Mouse (Mus musculus) left cerebral cortex, postnatal 10 days (tissue): ENCODE measurements around the gene Zfp68. TPM values are rescaled to one million over a fixed set of nuclear protein-coding genes. Genes with fewer than 3 reads are reported as not detected.
"Not testable (repeated sequence)": the region's sequence is repeated elsewhere in the genome, so short reads cannot be mapped to it uniquely, and the experiment has no call there.

Source experiments
- DNase-seq, 2 experiments: peaks; one replicate each; pipeline ENCODE4 v3.0.0; 2021 to 2022; ENCODE audit warnings: low spot score in 2 of 2, mixed read lengths in 1 of 2; ENCODE audit errors: extremely low spot score in 1 of 2
- intact Hi-C: fragments of 180-260 bp; cut with DNase I; formaldehyde crosslinking; loops from one replicate; pipeline ENCODE4 v1.15.1; 2025
- total RNA-seq, 2 experiments: library from RNA; stranded (reverse); gene quantifications; 2 replicates each; pipeline ENCODE4 v1.2.3; 2021

The Zfp68 gene
- 10 to 100 TPM; 27.0 to 27.2 TPM for total RNA-seq

DNA sequence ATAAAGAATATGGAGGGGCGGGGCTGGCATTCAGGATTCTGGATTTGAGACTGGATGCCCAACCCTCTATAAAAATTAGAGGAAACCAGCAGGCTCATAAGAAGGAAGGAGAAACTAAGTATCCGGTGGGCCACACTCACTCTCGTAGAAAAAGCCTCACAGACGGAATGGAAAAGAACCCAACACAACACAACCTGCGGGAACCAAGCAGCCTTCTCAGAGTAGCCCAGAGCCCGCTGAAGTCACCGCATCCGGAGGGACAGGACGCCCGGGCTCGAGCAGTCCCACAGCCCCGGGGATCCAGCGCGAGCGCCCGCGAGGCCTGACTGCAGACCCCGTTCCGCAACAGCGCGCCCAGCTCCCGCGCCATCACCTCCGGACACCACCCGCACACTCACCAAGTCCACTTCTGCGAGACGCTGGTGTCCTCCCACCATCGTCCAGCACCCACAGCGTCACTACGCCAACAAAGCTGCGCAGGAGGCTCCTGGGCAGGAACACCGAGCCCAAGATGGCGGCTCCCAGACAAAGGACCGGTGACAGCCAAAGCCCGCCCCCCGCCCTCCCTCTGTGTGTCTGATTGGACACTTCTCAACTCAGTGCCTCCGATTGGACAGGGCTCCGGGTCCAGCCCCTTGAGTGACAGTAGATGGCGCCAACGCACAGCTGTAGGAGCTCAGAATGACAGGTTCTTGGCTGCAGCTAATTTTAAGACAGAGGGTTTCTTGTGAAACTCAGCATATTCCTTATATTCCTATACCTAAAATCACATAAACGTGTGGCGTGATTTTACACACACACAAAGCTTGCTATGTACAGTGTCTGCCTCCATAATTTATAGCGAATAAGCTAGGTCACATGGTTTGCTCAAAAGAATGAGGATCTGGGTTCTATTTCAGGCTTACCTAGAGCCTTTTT is at the start of gene Zfp68:
TSS of gene Zfp68 (minus strand) at position 551 of the 918 bp plus-strand sequence.
- intact Hi-C loops, result no loop called here
- peak; percentile 96 for DNase-seq

DNA sequence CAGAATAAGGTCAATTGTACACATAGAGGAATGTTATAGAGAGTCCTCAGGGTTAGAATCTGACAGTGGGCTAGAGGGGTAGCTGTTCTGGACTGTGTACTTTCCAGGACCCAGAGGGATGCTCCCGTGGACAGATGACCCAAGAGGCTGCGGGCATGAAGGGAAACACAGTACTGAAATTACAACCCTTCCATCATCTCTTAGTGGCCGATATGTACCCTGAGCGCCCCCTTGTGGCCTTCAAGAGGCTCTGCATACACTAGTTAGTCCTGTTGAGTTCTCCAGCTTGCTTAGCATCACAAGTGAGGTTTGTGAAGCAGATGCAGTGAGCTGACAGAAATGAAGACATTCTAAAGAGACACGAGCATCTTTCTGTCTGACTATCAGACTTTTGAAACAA is 39.4 kb upstream of the Zfp68 start:
- intact Hi-C loops, result no loop called here
- DNase-seq, result peak; percentile 26 to 35

DNA sequence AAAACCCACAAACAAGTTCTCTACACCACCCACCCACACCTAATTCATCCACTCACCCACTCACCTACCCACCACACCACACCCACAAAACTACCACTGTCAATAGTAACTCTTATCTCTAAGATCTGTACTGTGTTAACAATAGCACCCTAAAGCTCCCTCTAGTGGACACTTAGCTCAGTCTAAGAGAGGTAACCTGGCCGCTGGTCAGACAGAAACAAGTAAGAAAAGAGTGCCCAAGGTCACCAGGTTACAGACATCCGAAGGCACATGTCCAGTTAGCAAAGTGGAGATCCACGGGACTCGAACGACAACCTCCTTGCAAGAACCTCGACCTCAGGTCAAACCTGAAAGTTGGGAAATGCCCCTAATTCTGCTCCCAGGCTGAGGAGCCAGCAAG is 38.3 kb upstream of the Zfp68 start:
- intact Hi-C loops, result no loop called here
- DNase-seq, result peak; percentile 22 to 24

DNA sequence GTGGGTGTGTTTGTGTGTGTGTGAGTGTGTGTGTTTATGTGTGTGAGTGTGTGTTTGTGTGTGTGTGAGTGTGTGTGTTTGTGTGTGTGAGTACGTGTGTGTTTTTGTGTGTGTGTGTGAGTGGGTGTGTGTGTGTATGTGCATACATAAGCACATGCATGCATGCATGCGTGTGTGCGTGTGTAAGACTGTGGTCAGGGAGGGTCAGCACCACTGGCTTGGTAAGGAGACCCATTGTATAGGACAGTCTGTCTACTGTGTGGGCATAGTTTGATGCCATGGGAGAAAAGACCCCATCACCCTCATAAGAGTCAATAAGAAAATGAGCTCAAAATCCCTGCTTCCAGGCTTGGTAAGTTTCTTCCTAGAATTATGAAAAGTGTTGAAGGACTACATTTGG is 37.8 kb upstream of the Zfp68 start:
- intact Hi-C loops, result no loop called here
- DNase-seq, result no peak

DNA sequence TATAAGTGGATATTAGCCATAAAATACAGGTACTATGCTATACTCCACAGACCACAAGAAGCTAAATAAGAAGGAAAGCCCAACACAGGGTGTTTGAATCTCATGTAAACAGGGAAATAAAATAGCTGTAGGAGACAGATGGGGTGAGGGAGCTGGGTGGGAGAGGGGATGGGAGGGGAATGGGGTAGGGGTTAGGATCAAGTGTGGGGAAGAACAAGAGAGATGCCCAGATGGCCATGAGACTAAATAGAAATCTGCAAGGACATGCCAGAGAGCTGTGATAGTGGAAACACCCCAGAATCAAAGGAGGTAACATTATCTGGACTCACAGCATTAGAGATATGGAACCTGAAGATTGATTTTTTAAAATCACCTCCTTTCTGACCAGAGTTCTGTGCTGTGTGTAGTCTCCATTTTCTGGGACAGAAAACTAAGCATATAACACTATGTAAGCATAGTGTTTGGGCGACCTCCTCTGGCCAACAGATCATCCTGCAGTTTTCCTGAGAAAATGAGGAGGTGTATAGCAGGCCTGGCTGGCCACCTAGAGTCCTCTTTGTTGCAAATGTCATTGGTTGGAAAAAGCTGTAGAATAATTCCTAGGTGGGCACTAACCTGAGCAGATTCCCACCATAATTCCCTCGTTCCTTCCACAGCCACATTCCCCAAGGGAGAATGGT is 37.1 kb upstream of the Zfp68 start:
- DNase-seq, result peak; percentile 49 to 51
- intact Hi-C loops, result no loop called here

DNA sequence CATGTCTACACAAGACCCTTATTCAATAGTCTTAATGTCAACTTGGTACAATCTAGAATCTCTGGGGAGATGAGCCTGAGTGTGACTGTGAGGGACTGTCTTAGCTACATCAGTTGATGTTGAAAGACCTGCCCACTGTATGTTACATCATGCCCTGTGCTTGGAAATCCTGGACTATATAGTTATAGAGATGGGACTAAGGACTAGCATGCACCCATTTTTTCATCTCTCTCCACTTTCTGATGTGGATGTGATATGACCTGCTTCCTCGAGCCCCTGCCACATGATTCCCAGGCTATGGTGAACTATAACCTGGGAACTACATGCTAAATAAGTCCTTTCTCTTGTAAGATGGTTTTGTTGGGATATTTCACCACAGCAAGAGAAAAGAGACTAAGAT is 33.4 kb upstream of the Zfp68 start:
- intact Hi-C loops, result no loop called here
- DNase-seq, result no peak

DNA sequence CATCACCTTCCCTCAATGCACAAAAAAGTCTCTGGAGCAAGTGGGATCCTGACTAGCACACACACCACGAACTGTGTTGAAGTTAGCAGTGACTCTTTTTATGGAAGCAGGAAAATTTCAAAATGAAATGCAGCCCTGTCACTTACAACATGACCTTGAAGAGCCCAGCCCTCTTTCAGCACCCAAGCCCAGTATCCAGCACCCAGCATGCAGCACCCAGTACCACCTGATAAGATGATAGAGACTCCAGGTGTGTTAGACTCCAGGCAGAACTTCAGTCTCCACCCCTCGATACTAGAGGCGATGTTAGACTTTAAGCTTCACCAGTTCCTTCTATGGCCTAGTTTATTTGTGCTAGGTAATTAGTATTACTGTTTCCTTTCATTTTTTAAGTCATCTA is 22.2 kb upstream of the Zfp68 start:
- intact Hi-C loops, result no loop called here
- DNase-seq, result no peak

DNA sequence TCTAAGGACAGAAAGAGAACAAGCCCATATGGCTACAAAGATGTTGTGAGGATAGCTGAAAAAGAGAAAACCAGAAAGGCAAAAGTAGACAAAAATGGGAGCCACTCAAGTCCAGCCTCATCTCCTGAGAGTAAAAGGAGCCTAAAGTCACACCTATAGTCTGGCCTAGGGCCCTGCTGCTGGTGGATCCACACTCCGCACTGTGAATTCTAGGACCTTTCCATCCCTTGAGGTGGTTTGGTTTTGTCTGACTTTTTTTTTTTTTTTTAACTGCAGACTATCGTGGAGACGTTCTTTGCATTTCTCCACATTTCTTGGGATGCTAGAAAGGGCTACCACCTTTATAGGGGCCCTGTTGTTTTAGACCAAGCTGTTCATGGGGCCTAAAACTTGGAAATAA is 21.5 kb upstream of the Zfp68 start:
- DNase-seq, result no peak
- intact Hi-C loops, result no loop called here

DNA sequence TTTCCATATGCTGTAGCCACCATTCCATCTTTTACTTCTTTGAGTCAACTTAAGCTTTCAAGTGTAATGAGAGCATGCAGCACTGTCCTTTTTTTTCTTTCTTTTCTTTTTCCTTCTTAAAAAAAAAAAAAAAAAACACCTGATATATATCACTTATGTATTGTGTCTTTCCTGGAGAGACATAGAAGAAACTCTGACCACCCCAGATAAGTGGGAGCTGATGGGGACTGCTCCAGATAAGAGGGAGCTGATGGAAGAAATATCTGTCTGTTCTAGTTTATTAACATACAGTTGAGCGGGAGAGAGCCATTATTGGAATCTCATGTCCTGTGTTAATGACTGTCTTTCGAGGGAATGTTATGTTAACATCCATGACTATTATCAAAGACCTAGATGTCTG is 16.9 kb upstream of the Zfp68 start:
- intact Hi-C loops, result no loop called here

DNA sequence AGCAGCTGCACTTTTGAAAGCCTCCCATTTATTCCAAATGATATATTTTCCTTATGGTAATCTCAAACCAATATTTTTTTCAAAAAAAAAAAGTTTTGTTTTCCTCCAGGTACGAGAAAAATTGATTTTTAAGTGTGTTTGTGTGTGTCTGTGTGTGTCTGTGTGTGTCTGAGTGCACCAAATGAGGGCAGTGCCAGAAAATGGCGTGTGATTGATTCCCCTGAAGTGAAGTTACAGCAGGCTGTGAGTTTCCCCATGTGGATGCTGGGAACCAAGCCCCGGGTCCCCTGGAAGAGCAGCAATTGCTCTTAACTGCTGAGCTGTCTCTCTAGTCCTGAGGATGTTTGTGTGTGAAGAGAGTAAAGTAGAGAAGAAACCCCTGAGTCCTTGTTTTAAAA is 3.9 kb upstream of the Zfp68 start:
- no peak for DNase-seq
- intact Hi-C loops, result no loop called here

More for the DNA sequence above, 16.9 kb upstream of the Zfp68 start:
- no peak for DNase-seq

DNA sequence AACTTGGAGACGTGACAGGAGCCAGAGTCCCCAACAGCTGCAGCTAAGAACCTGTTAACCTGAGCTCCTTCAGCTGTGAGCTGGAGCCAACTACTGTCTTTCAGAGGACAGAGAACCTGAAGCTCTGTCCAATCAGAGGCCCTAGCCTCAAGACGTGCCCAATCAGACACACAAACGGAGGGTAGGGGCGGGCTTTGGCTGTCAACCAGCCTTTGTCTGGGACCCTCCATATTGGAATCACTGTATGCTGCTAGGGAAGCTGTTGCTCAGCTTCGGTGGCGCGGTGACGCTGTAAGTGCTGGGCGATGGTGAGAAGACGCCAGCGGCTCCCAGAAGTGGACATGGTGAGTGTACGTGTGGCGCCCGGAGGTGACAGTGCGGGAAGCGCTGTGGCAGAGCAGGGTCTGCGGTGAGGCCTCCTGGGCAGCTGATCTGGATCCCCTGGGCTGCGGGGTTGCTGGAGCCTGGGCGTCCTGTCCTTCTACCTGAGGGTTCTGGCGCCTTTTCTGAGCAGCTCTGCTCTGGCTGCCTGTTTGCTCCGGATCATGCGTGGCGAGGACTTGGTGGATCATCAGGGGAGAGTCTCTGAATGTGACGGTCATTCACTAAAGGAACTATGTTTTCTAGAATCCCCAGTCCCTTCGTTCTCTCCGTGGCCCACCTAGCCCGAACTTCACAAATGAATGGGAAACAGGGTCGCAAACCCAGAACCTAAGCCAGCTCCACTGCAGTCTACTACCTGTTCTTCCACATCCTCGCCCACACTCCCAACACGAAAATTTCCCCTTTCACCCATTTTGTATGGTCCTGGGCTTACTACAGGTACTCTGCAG is 3.3 kb upstream of the Zfp68 start, which contains the start of gene A430033K04Rik:
TSS of gene A430033K04Rik (plus strand) at position 215 of the 833 bp plus-strand sequence.
- peak; percentile 95 to 96 for DNase-seq
- intact Hi-C loops, result no loop called here

DNA sequence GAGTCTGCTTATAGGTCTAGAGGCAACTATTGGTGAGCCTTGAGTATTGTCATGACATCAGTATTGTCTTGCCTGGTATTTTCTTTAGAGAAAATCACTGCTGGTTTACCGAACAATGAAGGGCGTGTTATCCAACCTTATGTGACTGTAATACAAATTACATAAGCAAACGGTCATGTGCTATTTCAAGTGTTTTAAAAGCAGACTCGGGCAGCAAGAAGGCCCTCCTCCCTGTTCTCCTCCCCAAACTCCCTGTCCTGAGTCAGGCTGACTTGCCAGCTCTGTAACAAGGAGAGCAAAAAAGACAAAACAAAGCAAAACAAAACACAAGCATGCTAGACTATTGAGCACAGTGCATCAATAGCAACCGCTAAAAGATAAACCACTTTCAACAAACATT is 1.3 kb upstream of the Zfp68 start:
- intact Hi-C loops, result no loop called here
- no peak for DNase-seq

DNA sequence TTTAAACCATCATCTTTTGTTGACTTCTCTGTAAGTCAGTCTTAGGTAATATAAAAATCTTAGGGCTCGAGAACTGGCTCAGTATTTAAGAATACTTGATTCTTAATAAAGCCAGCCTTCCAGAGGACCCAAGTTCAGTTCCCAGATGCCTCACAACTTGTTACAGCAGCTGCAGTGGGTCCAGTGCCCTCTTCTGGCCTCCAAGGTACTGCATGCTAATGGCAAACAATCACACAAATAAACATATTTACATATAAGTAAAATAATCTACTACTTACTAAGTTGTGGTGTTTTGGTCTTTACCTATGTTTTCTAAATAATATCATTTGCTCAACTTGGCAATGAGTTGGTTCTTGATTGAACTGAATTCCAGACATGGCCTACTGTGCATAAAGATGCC is 1.2 kb downstream of the Zfp68 start:
- no peak for DNase-seq
- intact Hi-C loops, result no loop called here

DNA sequence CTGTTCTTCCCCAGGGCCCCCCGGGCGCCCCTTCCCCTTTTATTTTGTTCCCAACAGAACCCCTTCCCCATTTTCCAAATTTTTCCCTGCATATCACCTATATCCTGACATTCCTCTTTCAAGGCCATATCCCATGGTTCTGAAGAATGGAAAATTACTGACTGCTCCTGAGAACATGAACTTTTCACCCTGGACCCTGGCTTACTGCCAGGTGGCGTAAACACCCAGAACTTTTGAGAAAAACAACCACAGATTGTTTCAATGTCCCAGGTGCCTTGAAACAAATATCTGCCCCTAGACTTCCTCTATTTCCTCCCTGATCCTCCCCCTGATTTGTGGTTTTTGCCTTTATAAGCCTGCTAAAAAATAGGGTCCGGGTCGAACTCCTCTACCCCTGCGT is 32.2 kb downstream of the Zfp68 start:
- intact Hi-C loops, result no loop called here
- no peak for DNase-seq

DNA sequence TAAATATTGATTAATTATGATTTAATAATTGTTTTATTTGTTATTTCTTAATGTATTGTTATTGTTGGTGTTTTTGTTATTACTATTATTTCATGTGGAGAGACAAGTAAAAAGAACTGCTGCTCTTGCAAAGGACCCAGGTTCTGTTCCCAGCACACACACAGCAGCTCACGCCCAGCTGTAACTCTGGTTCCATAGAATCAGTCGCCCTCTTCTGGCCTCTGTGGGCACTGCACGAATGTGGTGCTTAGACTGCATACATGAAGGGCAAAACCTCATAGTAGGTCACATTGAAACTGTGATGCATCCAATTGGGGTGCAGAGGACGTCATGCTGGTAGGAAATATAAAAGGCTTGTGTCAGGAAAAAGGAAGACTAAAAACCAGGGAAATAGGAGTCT is 47.9 kb downstream of the Zfp68 start:
- intact Hi-C loops, result no loop called here
- DNase-seq, result peak in 1 of 2 experiments; percentile 33

DNA sequence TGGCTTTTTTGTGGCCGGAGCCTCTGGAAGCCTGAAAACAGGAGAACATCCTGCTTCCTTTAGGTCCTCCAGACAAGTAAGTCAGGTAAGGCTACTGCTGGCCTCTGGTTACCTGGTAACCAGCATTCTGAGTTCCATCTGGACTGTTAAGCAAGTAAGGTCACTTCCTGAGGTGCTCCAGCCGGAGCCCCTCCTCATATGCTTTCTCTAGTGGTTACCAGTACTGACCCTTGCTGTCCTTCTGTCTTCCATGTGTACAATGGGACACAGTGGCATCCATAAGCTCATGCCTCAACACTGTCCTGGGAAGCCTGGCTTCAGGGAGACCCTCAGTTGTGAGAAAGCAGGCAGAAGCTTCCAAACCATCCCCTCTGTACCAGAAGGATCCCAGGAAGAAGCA is 54.9 kb downstream of the Zfp68 start, which contains the start of gene 1700123K08Rik:
TSS of gene 1700123K08Rik (minus strand) at position 101 of the 400 bp plus-strand sequence.
- DNase-seq, intact Hi-C loops: not testable (repeated sequence)
